Comparison of ENCODE assay signal across 9 mouse cellular contexts in the genomic region with DNA sequence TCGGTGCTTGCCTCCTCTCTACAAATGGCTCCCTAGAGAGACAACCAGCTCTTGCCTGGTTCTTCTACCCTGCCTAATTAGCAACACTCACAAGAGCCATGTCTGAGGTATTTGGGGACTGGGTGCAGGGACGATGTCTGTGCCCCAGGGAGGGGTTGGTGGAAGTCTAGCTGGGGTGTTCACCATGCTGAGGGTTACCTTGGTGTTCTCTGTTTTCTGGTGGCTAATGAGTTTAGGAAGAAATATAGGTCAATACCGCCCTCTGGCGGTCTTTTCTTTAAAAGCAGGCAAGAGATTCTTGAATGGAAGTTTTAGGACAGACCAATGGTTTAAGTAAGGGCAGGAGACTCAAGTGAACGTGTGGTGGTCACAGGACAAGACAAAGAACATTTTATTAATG. TPM values are rescaled to one million over a fixed set of nuclear protein-coding genes. Genes with fewer than 3 reads are reported as not detected.
DNase-seq lines count a peak whose midpoint lies in the region; ATAC-seq and TF ChIP-seq lines count a peak whose summit lies in the region.
"Had no signal": no experiment of that assay in that cellular context is flagged by ENCODE, and none has a peak within 500 bp of the region (broad histone marks: within the 10 kb centered on the region; RNA-seq: fewer than 3 reads in every experiment).

No protein-coding gene starts in this region.

- DNase-seq in 3T3-L1 (ENCODE audit: low read depth, low spot score) (peak; percentile 61), CH12.LX (ENCODE audit: extremely low read depth) (peak; percentile 86)
- DNase-seq in c-Kit-positive CD71-negative TER-119-negative erythroid progenitor cells, embryonic 14.5 days (ENCODE audit: low read depth): peak; percentile 65
- peak; percentile 77 for DNase-seq in kidney, adult 9 months
- peak; percentile 81 for DNase-seq in limb, embryonic 14.5 days (ENCODE audit: low spot score)
- DNase-seq in ovary, postnatal 36 days (ENCODE audit: low spot score): peak; percentile 12

- H3K27me3 ChIP-seq in CH12.LX (replicated peaks): no peaks in the 10 kb centered on the region
- no peaks in the 10 kb centered on the region for H3K27me3 ChIP-seq in forebrain, embryonic 13.5 days
- H3K27me3 ChIP-seq in limb, embryonic 14.5 days (ENCODE audit: control insufficient read depth, insufficient read depth, low read length): no peaks in the 10 kb centered on the region

- H3K79me2 ChIP-seq in CH12.LX (replicated peaks; ENCODE audit: control insufficient read depth, extremely low read depth, insufficient read depth, poor library complexity, severe bottlenecking): no peaks in the 10 kb centered on the region

- H3K36me3 ChIP-seq in CH12.LX (replicated peaks in 1 of 2; ENCODE audit: control insufficient read depth in 1 of 2, insufficient read depth in 1 of 2, low read length in 1 of 2): no peaks in the 10 kb centered on the region
- no peaks in the 10 kb centered on the region for H3K36me3 ChIP-seq in forebrain, embryonic 13.5 days (ENCODE audit: poor library complexity, severe bottlenecking)
- no peaks in the 10 kb centered on the region for H3K36me3 ChIP-seq in limb, embryonic 14.5 days (ENCODE audit: control insufficient read depth, insufficient read depth, low read length)

- TF ChIP-seq RAD21 in CH12.LX (IDR thresholded peaks at IDR 0.05; ENCODE audit: low read depth, low read length): no peak; the same call in none of the 2 replicates

- peak; percentile 75 to 99 for TF ChIP-seq CTCF in CH12.LX (conservative IDR thresholded peaks at IDR 0.05 in 1 of 2, IDR thresholded peaks at IDR 0.05 in 1 of 2; ENCODE audit: low read depth in 2 of 2, low read length in 2 of 2)

- H3K4me2 ChIP-seq in CH12.LX (ENCODE audit: insufficient read depth, low read depth, poor library complexity, severe bottlenecking): 0 out of 2 replicates have a peak overlapping the region, but pooled peaks have one; percentile 12
- H3K4me2 ChIP-seq in forebrain, embryonic 13.5 days: no peak overlapping the region
- no peak overlapping the region for H3K4me2 ChIP-seq in limb, embryonic 14.5 days (replicated peaks; ENCODE audit: low read depth, low read length, severe bottlenecking)

- H3K27ac ChIP-seq in CH12.LX (ENCODE audit: insufficient read depth, low read depth): no peak overlapping the region
- no peak overlapping the region for H3K27ac ChIP-seq in forebrain, embryonic 13.5 days
- no peak overlapping the region for H3K27ac ChIP-seq in limb, embryonic 14.5 days (replicated peaks; ENCODE audit: low read depth, low read length)

- H3K4me1 ChIP-seq in CH12.LX (ENCODE audit: control insufficient read depth in 1 of 2, insufficient read depth in 2 of 2): peaks cover 2 to 8% of the 10 kb centered on the region in 2 experiments; a peak in 1 of 4 replicates
- no peaks in the 10 kb centered on the region for H3K4me1 ChIP-seq in forebrain, embryonic 13.5 days
- no peaks in the 10 kb centered on the region for H3K4me1 ChIP-seq in limb, embryonic 14.5 days (ENCODE audit: control insufficient read depth, insufficient read depth, low read length)

- dilution Hi-C loops in CH12.LX (cut with MboI; ENCODE audit: extremely low pct_ligation_motif_present, extremely low pct_unique_long_range_greater_than_20kb, low sequenced_read_pairs): no loop called here

- ATAC-seq in forebrain, embryonic 13.5 days: peak; percentile 58; the same call in 1 of the 2 replicates
- ATAC-seq in limb, embryonic 14.5 days (ENCODE audit: low FRiP score, low read depth): no peak
- no peak for ATAC-seq in inflammation-experienced regulatory T-cells, adult 6 months

- no peak for TF ChIP-seq EP300 in CH12.LX (IDR thresholded peaks at IDR 0.05; ENCODE audit: low read length)

- no peak for TF ChIP-seq POLR2A in CH12.LX (IDR thresholded peaks at IDR 0.05; ENCODE audit: low read depth, low read length)
- no peak for TF ChIP-seq POLR2A in limb, embryonic 14.5 days (IDR thresholded peaks at IDR 0.05; ENCODE audit: borderline replicate concordance, extremely low read depth, insufficient read depth, insufficient read length)

- H3K9me3 ChIP-seq in CH12.LX (replicated peaks; ENCODE audit: low read length): no peaks in the 10 kb centered on the region
- no peaks in the 10 kb centered on the region for H3K9me3 ChIP-seq in forebrain, embryonic 13.5 days (replicated peaks)
- no peaks in the 10 kb centered on the region for H3K9me3 ChIP-seq in limb, embryonic 14.5 days (ENCODE audit: control insufficient read depth, low read length)

- WGBS in forebrain, embryonic 13.5 days: 20% methylated on average over 5 of the region's 5 CpGs
- 20% methylated on average over 5 of the region's 5 CpGs for WGBS in limb, embryonic 14.5 days

- H3K4me3 ChIP-seq in CH12.LX (replicated peaks in 1 of 3; ENCODE audit: low read depth in 2 of 3, low read length in 2 of 3, poor library complexity in 1 of 3): no peak overlapping the region
- H3K4me3 ChIP-seq in forebrain, embryonic 13.5 days: no peak overlapping the region
- no peak overlapping the region for H3K4me3 ChIP-seq in limb, embryonic 14.5 days (replicated peaks; ENCODE audit: low read length)

- H3K9ac ChIP-seq in CH12.LX (ENCODE audit: insufficient read depth, low read depth): no peak overlapping the region
- H3K9ac ChIP-seq in forebrain, embryonic 13.5 days: no peak overlapping the region
- H3K9ac ChIP-seq in limb, embryonic 14.5 days (ENCODE audit: low read depth, low read length, severe bottlenecking): no peak overlapping the region

- in situ Hi-C loops in CH12.LX (cut with MboI; ENCODE audit: low pct_ligation_motif_present, low pct_unique_long_range_greater_than_20kb, low sequenced_read_pairs): loop anchor here (25.0 kb wide), 1 partner anchor 251 kb away; the partner anchor contains the start of gene Kcnmb1

TF ChIP-seq in CH12.LX, 34 proteins besides CTCF, POLR2A, EP300 and RAD21:
- TF ChIP-seq RCOR1 (conservative IDR thresholded peaks at IDR 0.05; ENCODE audit: low read depth, low read length): no peak
- no peak for TF ChIP-seq JUN (IDR thresholded peaks at IDR 0.05; ENCODE audit: insufficient read depth, low read depth, low read length)
- no peak for TF ChIP-seq SIN3A (IDR thresholded peaks at IDR 0.05; ENCODE audit: low read length)
- no peak for TF ChIP-seq MAZ (IDR thresholded peaks at IDR 0.05; ENCODE audit: low read depth, low read length)
- no peak for TF ChIP-seq IRF4 (IDR thresholded peaks at IDR 0.05; ENCODE audit: low read depth, low read length)
- TF ChIP-seq UBTF (IDR thresholded peaks at IDR 0.05; ENCODE audit: low read depth, low read length): no peak
- TF ChIP-seq ZC3H11A (IDR thresholded peaks at IDR 0.05; ENCODE audit: low read depth, low read length): peak; percentile 99
- no peak for TF ChIP-seq E2F4 (IDR thresholded peaks at IDR 0.05; ENCODE audit: insufficient replicate concordance, low read depth, low read length)
- TF ChIP-seq ELF1 (IDR thresholded peaks at IDR 0.05; ENCODE audit: low read depth, low read length): no peak
- no peak for TF ChIP-seq TCF12 (IDR thresholded peaks at IDR 0.05; ENCODE audit: low read depth, low read length)
- peak; percentile 51; the same call in 1 of the 2 replicates for TF ChIP-seq NELFE (IDR thresholded peaks at IDR 0.05; ENCODE audit: low read depth, low read length)
- TF ChIP-seq SMC3 (IDR thresholded peaks at IDR 0.05; ENCODE audit: low read depth, low read length): peak; percentile 100
- no peak for TF ChIP-seq ZMIZ1 (IDR thresholded peaks at IDR 0.05; ENCODE audit: low read depth, low read length)
- no peak for TF ChIP-seq MAFK (IDR thresholded peaks at IDR 0.05; ENCODE audit: insufficient replicate concordance, low read length)
- TF ChIP-seq PAX5 (IDR thresholded peaks at IDR 0.05; ENCODE audit: low read length): no peak
- TF ChIP-seq JUND (conservative IDR thresholded peaks at IDR 0.05; ENCODE audit: low read depth, low read length): no peak
- TF ChIP-seq ETS1 (conservative IDR thresholded peaks at IDR 0.05; ENCODE audit: low read depth, low read length): no peak

RNA-seq across cellular contexts. Expression of gene Foxi1, which starts 5.0 kb away (rescaled TPM):
- total RNA-seq in CH12.LX (2012; rRNA removed) (not detected in 2 replicates), CH12.LX (2014; rRNA removed) (not detected in 2 replicates)
- not detected in 2 replicates for polyA plus RNA-seq in CH12.LX (2012; ENCODE audit: insufficient read length, low read depth)
- not detected in 2 replicates for polyA plus RNA-seq in forebrain, embryonic 13.5 days (2015; fragmentation: Nextera tagmentation; extraction: Ambion mirVana)
- polyA plus RNA-seq in limb, embryonic 14.5 days (2012; rRNA removed): not detected in 2 replicates
- polyA plus RNA-seq in limb, embryonic 14.5 days (2014; fragmentation: Nextera tagmentation; extraction: Ambion mirVana): not detected in 2 replicates
- polyA plus RNA-seq in inflammation-experienced regulatory T-cells, adult 6 months (2017; shearing (Covaris generic)): not detected
- polyA plus RNA-seq: spleen, adult 2 months had no signal

Comparison
In these comparisons a context has a peak if more than half of its experiments do, and no peak if none do; other contexts are left out.
1. DNase-seq: peak in every context shown above with its lines; median percentile 86 in CH12.LX; 81 in limb, embryonic 14.5 days; 77 in kidney, adult 9 months; 65 in c-Kit-positive CD71-negative TER-119-negative erythroid progenitor cells, embryonic 14.5 days; 61 in 3T3-L1; 12 in ovary, postnatal 36 days.